Mouse (Mus musculus) effector memory CD4-positive, alpha-beta T cell, adult 7 months (primary cell): ENCODE results near the gene Vmn1r76. TPM values are rescaled to one million over a fixed set of nuclear protein-coding genes. Genes with fewer than 3 reads are reported as not detected.

Experiments used
- polyA plus RNA-seq: library from polyadenylated mRNA; unstranded; fragments of 100-300 nt; shearing (Covaris generic); gene quantifications from one replicate; pipeline ENCODE4 v1.2.1, GENCODE M21; 2017

The Vmn1r76 gene
- 0.11 TPM for polyA plus RNA-seq

GRCm38 (mm10) chr7:11938113-11938512, at the start of gene Vmn1r76:
TSS of gene Vmn1r76 (minus strand) at chr7:11938213.

GRCm38 (mm10) chr7:11874330-11874729, 63.7 kb downstream of the Vmn1r76 start, which contains the start of gene Vmn1r75:
TSS of gene Vmn1r75 (plus strand) at chr7:11874630.

Other genes starting within 250 kb of the Vmn1r76 start
- 0.06 TPM for gene Vmn1r73, start 207.9 kb downstream of the Vmn1r76 start, polyA plus RNA-seq
- gene Vmn1r74, start 104.2 kb downstream of the Vmn1r76 start, polyA plus RNA-seq, result 0.29 TPM
- not detected for gene Vmn1r75, start 63.6 kb downstream of the Vmn1r76 start, polyA plus RNA-seq
- gene Vmn1r77, start 98.5 kb upstream of the Vmn1r76 start, polyA plus RNA-seq, result not detected
- gene Vmn1r78, start 212.0 kb upstream of the Vmn1r76 start, polyA plus RNA-seq, result 0.06 TPM
- not detected for gene Vmn1r79, start 233.1 kb upstream of the Vmn1r76 start, polyA plus RNA-seq